Mouse (Mus musculus) left cerebral cortex, adult 18-20 months (tissue): ENCODE data around the gene Tmem179b. TPM values are rescaled to one million over a fixed set of nuclear protein-coding genes. Genes with fewer than 3 reads are reported as not detected.

Experiments
- DNase-seq, 2 experiments: peaks; one replicate each; pipeline ENCODE4 v3.0.0; 2021 to 2022; ENCODE audit warnings: low spot score in 2 of 2, mixed read lengths in 1 of 2
- total RNA-seq, 2 experiments: library from RNA; stranded (reverse); gene quantifications; 2 replicates each; pipeline ENCODE4 v1.2.3; 2021

Tmem179b gene
- total RNA-seq, 2 experiments from 2014 or later = 7.6 to 7.8 TPM

GRCm38 (mm10) chr19:8786008-8786781 lies 11.9 kb upstream of the Tmem179b start, which contains the start of gene Taf6l:
Gene Taf6l, minus strand, starts transcription at chr19:8786417.
- DNase-seq = peak; percentile 88 to 92

- no peak for DNase-seq
Observed at GRCm38 (mm10) chr19:8774951-8775421, 719 bp upstream of the Tmem179b start.

- DNase-seq = no peak
Observed at GRCm38 (mm10) chr19:8773409-8773808, 858 bp downstream of the Tmem179b start.

- no peak for DNase-seq
Observed at GRCm38 (mm10) chr19:8772996-8773395, 1.3 kb downstream of the Tmem179b start.

GRCm38 (mm10) chr19:8770567-8771270 lies 3.5 kb downstream of the Tmem179b start, which contains the start of gene Tmem223:
Gene Tmem223, plus strand, starts transcription at chr19:8770996.
- DNase-seq = peak; percentile 80 to 84

- DNase-seq = no peak
Observed at GRCm38 (mm10) chr19:8765562-8765961, 8.7 kb downstream of the Tmem179b start.

- DNase-seq = no peak
Observed at GRCm38 (mm10) chr19:8763276-8763675, 11.0 kb downstream of the Tmem179b start.

- DNase-seq = no peak
Observed at GRCm38 (mm10) chr19:8760757-8761156, 13.5 kb downstream of the Tmem179b start.

- DNase-seq = no peak
Observed at GRCm38 (mm10) chr19:8758899-8759298, 15.4 kb downstream of the Tmem179b start.

- DNase-seq = no peak
Observed at GRCm38 (mm10) chr19:8757471-8757998, 16.7 kb downstream of the Tmem179b start.

- DNase-seq = peak; percentile 92 to 94
Observed at GRCm38 (mm10) chr19:8756635-8757387, 17.5 kb downstream of the Tmem179b start, which contains the start of gene Nxf1. Gene Nxf1, plus strand, starts transcription at chr19:8757073.

GRCm38 (mm10) chr19:8755652-8756051 lies 18.6 kb downstream of the Tmem179b start:
- no peak for DNase-seq

- DNase-seq = no peak
Observed at GRCm38 (mm10) chr19:8747368-8747767, 26.9 kb downstream of the Tmem179b start.

GRCm38 (mm10) chr19:8745382-8745781 lies 28.9 kb downstream of the Tmem179b start:
- no peak for DNase-seq

- DNase-seq = no peak
Observed at GRCm38 (mm10) chr19:8742176-8742575, 32.1 kb downstream of the Tmem179b start.

GRCm38 (mm10) chr19:8741243-8741869 lies 32.9 kb downstream of the Tmem179b start, which contains the start of gene Stx5a:
Gene Stx5a, plus strand, starts transcription at chr19:8741413.
- DNase-seq = peak; percentile 89 to 95

- DNase-seq = no peak
Observed at GRCm38 (mm10) chr19:8740603-8741002, 33.7 kb downstream of the Tmem179b start, which contains the start of gene 1700092M07Rik. Gene 1700092M07Rik, plus strand, starts transcription at chr19:8740718.

- no peak for DNase-seq
Observed at GRCm38 (mm10) chr19:8739646-8740045, 34.6 kb downstream of the Tmem179b start.

- DNase-seq = no peak
Observed at GRCm38 (mm10) chr19:8738911-8739310, 35.4 kb downstream of the Tmem179b start.

- no peak for DNase-seq
Observed at GRCm38 (mm10) chr19:8736160-8736467, 38.2 kb downstream of the Tmem179b start.
